Mouse (Mus musculus) ES-Bruce4 (cell line): ENCODE data around the gene Sfr1. TPM values are rescaled to one million over a fixed set of nuclear protein-coding genes. Genes with fewer than 3 reads are reported as not detected.

Experiments
- H3K27ac ChIP-seq: 2 replicates; pipeline ENCODE4 v1.5.1; 2012; ENCODE audit warnings: low read length, inconsistent platforms; ENCODE audit not compliant: insufficient read depth
- H3K27me3 ChIP-seq: 2 replicates; pipeline ENCODE4 v1.6.1; 2012; ENCODE audit warnings: mild to moderate bottlenecking, low read length, inconsistent platforms; ENCODE audit not compliant: control insufficient read depth, poor library complexity, insufficient read depth, severe bottlenecking
- H3K36me3 ChIP-seq: 2 replicates; pipeline ENCODE4 v1.6.1; 2012; ENCODE audit warnings: inconsistent platforms, mild to moderate bottlenecking, low read length, moderate library complexity; ENCODE audit not compliant: control insufficient read depth, poor library complexity, insufficient read depth, severe bottlenecking
- H3K4me1 ChIP-seq: one replicate; pipeline ENCODE4 v1.8.1; 2011; ENCODE audit warnings: low read length; ENCODE audit not compliant: control insufficient read depth, insufficient read depth
- H3K4me3 ChIP-seq: 2 replicates; pipeline ENCODE4 v1.5.1; 2011; ENCODE audit warnings: low read depth, mild to moderate bottlenecking, low read length
- H3K9ac ChIP-seq: 2 replicates; pipeline ENCODE4 v1.6.1; 2012; ENCODE audit warnings: low read depth, mild to moderate bottlenecking, inconsistent platforms; ENCODE audit not compliant: poor library complexity, severe bottlenecking
- H3K9me3 ChIP-seq: replicated peaks from 2 replicates; pipeline ENCODE4 v1.6.1; 2012; ENCODE audit warnings: mild to moderate bottlenecking, low read length, inconsistent platforms; ENCODE audit not compliant: control insufficient read depth, poor library complexity, insufficient read depth, severe bottlenecking
- CTCF ChIP-seq: IDR thresholded peaks from one replicate; pipeline ENCODE4 v1.8.1; 2011; ENCODE audit warnings: low read depth, low read length
- EP300 ChIP-seq: IDR thresholded peaks from 2 replicates; pipeline ENCODE4 v1.6.1; 2011; ENCODE audit warnings: low read depth, low read length; ENCODE audit not compliant: insufficient read depth
- POLR2A ChIP-seq: IDR thresholded peaks from one replicate; pipeline ENCODE4 v1.8.1; 2011; ENCODE audit warnings: low read length; ENCODE audit not compliant: insufficient read depth
- polyA plus RNA-seq: library from polyadenylated mRNA; stranded (reverse); fragments of >200 nt; gene quantifications from 2 replicates; pipeline ENCODE4 v1.2.4, GENCODE M21; 2011; ENCODE audit warnings: low read depth; ENCODE audit not compliant: missing spikeins, insufficient read depth, insufficient read length

Sfr1 gene
- polyA plus RNA-seq, 1 experiment, result 232 TPM

DNA sequence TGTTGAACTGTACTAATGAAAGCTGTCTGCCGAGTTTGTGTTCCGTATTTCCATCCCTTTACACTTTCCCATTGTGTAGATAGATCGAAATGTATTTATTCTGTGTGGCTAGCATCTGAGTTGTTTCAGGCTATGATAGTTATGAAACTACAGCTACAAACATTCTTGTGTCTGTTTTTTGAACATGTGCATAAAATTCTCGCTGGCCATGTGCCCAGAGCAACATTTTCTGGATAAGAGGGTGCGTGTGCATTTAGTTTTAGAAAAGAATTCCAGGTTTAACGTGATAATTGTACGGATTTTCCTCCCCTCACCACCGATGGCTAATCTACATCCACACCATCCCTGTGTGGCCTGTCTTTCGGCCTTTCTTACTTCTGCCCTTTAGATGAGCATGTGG is 18.0 kb upstream of the Sfr1 start:
- TF ChIP-seq EP300, result no peak
- no peak for TF ChIP-seq POLR2A
- no peak for TF ChIP-seq CTCF
- Histone ChIP-seq H3K9ac (no peak overlapping the region), H3K27me3 (no peaks in the 10 kb centered on the region; the same call in 1 of the 2 replicates), H3K4me3 (no peak overlapping the region), H3K27ac (no peak overlapping the region), H3K9me3 (no peaks in the 10 kb centered on the region; the same call in 1 of the 2 replicates), H3K4me1 (no peaks in the 10 kb centered on the region), H3K36me3 (no peaks in the 10 kb centered on the region)

DNA sequence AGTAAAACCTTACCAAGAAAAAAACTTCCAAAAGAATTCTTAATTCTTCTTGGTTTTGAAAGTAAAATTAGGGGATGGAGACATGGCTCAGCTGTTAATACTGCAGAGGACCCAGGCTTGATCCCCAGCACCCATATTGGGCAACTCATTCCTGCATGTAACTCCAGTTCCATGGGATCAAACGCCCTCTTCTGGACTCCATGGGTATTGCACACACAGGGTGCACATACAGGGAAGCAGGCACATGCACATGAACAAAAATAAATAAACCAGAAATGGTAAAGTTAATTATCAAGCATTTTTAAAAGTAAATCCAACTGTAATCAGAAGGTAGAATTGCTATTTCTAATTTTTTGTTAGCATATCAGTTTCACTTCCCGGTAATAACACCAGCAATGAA is 15.3 kb upstream of the Sfr1 start:
- H3K4me3 ChIP-seq, result no peak overlapping the region
- H3K27me3 ChIP-seq, result no peaks in the 10 kb centered on the region; the same call in 1 of the 2 replicates
- no peak overlapping the region for H3K9ac ChIP-seq
- no peaks in the 10 kb centered on the region; the same call in 1 of the 2 replicates for H3K9me3 ChIP-seq
- TF ChIP-seq EP300 (no peak), CTCF (no peak), POLR2A (no peak)
- H3K36me3 ChIP-seq, result no peaks in the 10 kb centered on the region
- H3K27ac ChIP-seq, result no peak overlapping the region
- no peaks in the 10 kb centered on the region for H3K4me1 ChIP-seq

DNA sequence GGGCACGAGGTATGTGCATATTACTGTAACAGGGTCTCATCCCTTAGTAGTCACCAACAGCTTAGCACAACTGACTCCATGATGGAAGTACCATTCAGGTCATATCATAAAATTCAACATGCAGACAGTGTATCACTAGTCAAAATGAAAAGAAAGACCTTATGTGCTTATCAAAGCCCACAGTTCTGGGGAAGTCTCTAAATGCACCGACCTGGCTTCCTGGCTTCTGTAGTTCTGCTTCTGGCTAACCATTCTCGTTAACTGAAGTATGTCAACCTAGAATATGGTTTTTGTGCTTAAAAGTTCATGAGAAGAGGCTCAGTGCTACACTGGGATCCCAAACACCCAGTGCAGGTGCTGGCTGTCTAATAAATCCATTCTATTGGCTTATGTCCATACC is 12.3 kb upstream of the Sfr1 start:
- no peaks in the 10 kb centered on the region; the same call in 1 of the 2 replicates for H3K9me3 ChIP-seq
- no peak for TF ChIP-seq EP300
- TF ChIP-seq POLR2A, result no peak
- no peak for TF ChIP-seq CTCF
- H3K36me3 ChIP-seq, result no peaks in the 10 kb centered on the region
- H3K27ac ChIP-seq, result no peak overlapping the region
- H3K4me1 ChIP-seq, result no peaks in the 10 kb centered on the region
- no peak overlapping the region for H3K4me3 ChIP-seq
- no peaks in the 10 kb centered on the region; the same call in 1 of the 2 replicates for H3K27me3 ChIP-seq
- no peak overlapping the region for H3K9ac ChIP-seq

DNA sequence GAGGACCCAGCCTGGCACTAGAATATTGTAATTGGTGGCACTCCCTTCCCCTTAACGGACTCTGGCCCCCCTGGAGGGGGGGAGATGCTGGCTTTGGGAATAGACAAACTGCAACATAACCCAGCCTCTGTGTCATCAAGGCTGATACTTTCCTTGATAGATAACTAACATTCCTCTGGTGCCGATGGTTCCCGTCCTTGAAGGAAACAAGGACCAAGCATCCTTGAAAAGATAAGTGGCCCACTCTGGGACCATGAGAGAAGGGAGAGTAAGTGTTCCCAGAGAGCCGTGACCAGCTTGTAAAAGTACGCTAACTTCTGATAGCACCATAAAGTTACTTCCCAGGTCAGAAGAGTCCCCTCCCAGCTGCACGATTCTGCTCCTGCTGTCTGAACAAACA is 9.0 kb upstream of the Sfr1 start:
- Histone ChIP-seq H3K27ac (no peak overlapping the region), H3K4me1 (no peaks in the 10 kb centered on the region), H3K36me3 (no peaks in the 10 kb centered on the region), H3K4me3 (no peak overlapping the region), H3K9me3 (no peaks in the 10 kb centered on the region), H3K27me3 (no peaks in the 10 kb centered on the region), H3K9ac (no peak overlapping the region)
- TF ChIP-seq CTCF, result no peak
- TF ChIP-seq EP300, result no peak
- no peak for TF ChIP-seq POLR2A

DNA sequence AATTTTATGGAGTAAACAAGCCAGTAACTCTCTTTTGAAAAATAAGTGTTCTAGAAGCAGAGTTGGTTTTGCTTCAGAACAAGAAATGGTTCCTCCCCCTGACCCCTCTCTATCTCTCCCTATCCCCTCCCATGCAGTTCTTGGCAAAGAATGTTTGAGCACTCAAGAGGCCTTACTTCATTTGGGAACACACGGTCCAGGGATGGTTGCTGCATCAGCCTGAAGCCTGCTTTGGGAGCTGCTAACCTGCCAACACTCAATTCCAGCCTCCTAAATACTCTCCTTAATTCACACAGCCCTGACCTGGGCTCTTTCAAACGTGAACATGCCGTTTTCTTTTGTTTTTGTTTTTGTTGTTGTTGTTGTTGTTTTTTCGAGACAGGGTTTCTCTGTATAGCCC is 6.6 kb upstream of the Sfr1 start:
- TF ChIP-seq EP300 (no peak), CTCF (no peak), POLR2A (no peak)
- no peaks in the 10 kb centered on the region for H3K4me1 ChIP-seq
- no peaks in the 10 kb centered on the region for H3K9me3 ChIP-seq

DNA sequence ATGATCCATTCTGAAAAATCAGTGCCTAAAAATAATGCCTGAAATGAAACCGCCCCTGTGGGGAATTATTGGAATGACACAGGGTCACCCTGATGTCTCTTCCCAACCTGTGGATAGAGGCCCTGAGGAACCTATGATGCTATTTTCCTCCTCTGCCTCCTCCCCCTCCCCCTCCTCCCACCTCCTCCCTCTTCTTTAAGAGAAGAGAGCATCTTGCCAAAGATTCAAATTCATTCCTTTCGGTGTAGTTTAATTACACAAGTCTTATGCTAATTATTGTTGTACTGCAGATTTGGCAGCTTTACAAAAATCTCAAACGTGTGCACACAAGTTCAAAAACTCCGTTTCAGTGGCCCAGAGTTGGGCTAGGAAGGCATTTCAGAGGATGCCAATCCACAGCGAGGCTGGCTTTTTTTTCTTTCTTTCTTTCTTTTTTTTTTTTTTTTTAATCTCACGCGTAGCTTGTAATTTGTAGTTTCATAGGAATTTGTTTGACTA is 5.8 kb upstream of the Sfr1 start:
- H3K9ac ChIP-seq, result no peak overlapping the region
- TF ChIP-seq EP300 (no peak), POLR2A (no peak), CTCF (no peak)
- no peaks in the 10 kb centered on the region for H3K36me3 ChIP-seq
- no peaks in the 10 kb centered on the region for H3K4me1 ChIP-seq
- no peaks in the 10 kb centered on the region for H3K27me3 ChIP-seq
- H3K4me3 ChIP-seq, result no peak overlapping the region
- H3K9me3 ChIP-seq, result no peaks in the 10 kb centered on the region
- no peak overlapping the region for H3K27ac ChIP-seq

More for the DNA sequence above, 6.6 kb upstream of the Sfr1 start:
- no peak overlapping the region for H3K4me3 ChIP-seq
- H3K27ac ChIP-seq, result no peak overlapping the region
- H3K36me3 ChIP-seq, result no peaks in the 10 kb centered on the region
- no peaks in the 10 kb centered on the region for H3K27me3 ChIP-seq
- H3K9ac ChIP-seq, result no peak overlapping the region

DNA sequence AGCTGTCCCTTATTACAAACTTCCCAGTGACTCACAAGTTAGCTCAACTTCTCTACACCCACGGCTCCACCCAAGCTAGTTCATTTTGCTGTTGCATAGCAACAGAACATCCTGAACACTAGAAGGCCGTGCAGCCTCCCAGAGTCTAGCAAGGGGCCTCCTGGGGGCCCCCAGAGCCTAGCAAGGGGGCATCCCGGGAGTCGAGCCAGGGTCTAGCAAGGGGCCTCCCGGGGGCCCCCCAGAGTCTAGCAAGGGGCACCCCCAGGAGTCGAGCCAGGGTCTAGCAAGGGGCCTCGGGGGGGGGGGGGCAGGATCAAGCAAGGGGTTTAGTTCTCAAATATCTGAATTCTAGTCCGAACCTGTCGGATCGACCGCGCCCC is 801 bp upstream of the Sfr1 start:
- peaks cover 30% of the 10 kb centered on the region for H3K36me3 ChIP-seq
- no peaks in the 10 kb centered on the region for H3K27me3 ChIP-seq
- H3K4me1 ChIP-seq, result no peaks in the 10 kb centered on the region
- H3K27ac ChIP-seq, result no peak overlapping the region
- H3K9me3 ChIP-seq, result no peaks in the 10 kb centered on the region
- H3K9ac ChIP-seq, result peak overlapping the region; percentile 95
- peak overlapping the region; percentile 91 for H3K4me3 ChIP-seq
- no peak for TF ChIP-seq CTCF
- no peak for TF ChIP-seq EP300
- no peak for TF ChIP-seq POLR2A
